Mouse (Mus musculus) liver, postnatal 0 days (tissue): ENCODE measurements around the gene Ctu2. TPM values are rescaled to one million over a fixed set of nuclear protein-coding genes. Genes with fewer than 3 reads are reported as not detected.

Experiments used
- ATAC-seq: fragments of 200-750 bp; cut with Nextera tagmentation; 2 replicates; pipeline ENCODE4 v1.8.0; 2017; ENCODE audit warnings: mild to moderate bottlenecking, moderate library complexity
- DNase-seq: peaks from one replicate; pipeline ENCODE4 v3.0.0-alpha.2; 2016
- H3K27ac ChIP-seq: fragments of 300-500 bp; sonication (generic); 2 replicates; pipeline ENCODE4 v1.5.1; 2014; ENCODE audit warnings: antibody characterized with exemption, moderate library complexity, mild to moderate bottlenecking, low read depth
- H3K27me3 ChIP-seq: fragments of 300-500 bp; sonication (generic); 2 replicates; pipeline ENCODE4 v1.6.1; 2014; ENCODE audit warnings: low read length, control low read depth, mixed read lengths; ENCODE audit not compliant: insufficient read depth
- H3K36me3 ChIP-seq: fragments of 300-500 bp; sonication (generic); replicated peaks from 2 replicates; pipeline ENCODE4 v1.6.1; 2014; ENCODE audit warnings: mild to moderate bottlenecking, control low read depth, low read length, moderate library complexity, mixed read lengths; ENCODE audit not compliant: insufficient read depth
- H3K4me1 ChIP-seq: fragments of 300-500 bp; sonication (generic); 2 replicates; pipeline ENCODE4 v1.6.1; 2014; ENCODE audit warnings: antibody characterized with exemption, mild to moderate bottlenecking, control low read depth; ENCODE audit not compliant: insufficient read depth
- H3K4me2 ChIP-seq: fragments of 300-500 bp; sonication (generic); 2 replicates; pipeline ENCODE4 v1.6.1; 2014; ENCODE audit warnings: low read depth, mild to moderate bottlenecking, low read length, moderate library complexity, mixed read lengths
- H3K4me3 ChIP-seq: fragments of 300-500 bp; sonication (generic); 2 replicates; pipeline ENCODE4 v1.5.1; 2014; ENCODE audit warnings: low read depth, low read length
- H3K9ac ChIP-seq: fragments of 300-500 bp; sonication (generic); replicated peaks from 2 replicates; pipeline ENCODE4 v1.6.1; 2014; ENCODE audit warnings: mild to moderate bottlenecking, moderate library complexity
- H3K9me3 ChIP-seq: fragments of 300-500 bp; sonication (generic); 2 replicates; pipeline ENCODE4 v1.6.1; 2016; ENCODE audit warnings: mild to moderate bottlenecking, control low read depth, low read length, mixed read lengths
- CTCF ChIP-seq: sonication (generic); IDR thresholded peaks from 2 replicates; pipeline ENCODE4 v1.5.1; 2016; ENCODE audit warnings: antibody characterized with exemption, low read depth
- EP300 ChIP-seq: IDR thresholded peaks from 2 replicates; pipeline ENCODE4 v1.6.1; 2016; ENCODE audit warnings: antibody characterized with exemption, low read depth, mild to moderate bottlenecking
- WGBS: fragments of 180-500 bp; shearing (Covaris S2); extraction: QIAGEN DNeasy Blood & Tissue Kit; methylation state at CpG from one replicate; pipeline ENCODE4 v1.1.7; 2014; ENCODE audit not compliant: insufficient replicate concordance; 5-methylcytosine and 5-hydroxymethylcytosine counted together
- polyA plus RNA-seq: library from polyadenylated mRNA; unstranded; fragments of >200 nt; fragmentation: Nextera tagmentation; extraction: Ambion mirVana; gene quantifications from 2 replicates; pipeline ENCODE4 v1.2.1, GENCODE M21; 2015

Ctu2 gene
- polyA plus RNA-seq, 1 experiment from 2014 or later: 17.8 TPM

DNA sequence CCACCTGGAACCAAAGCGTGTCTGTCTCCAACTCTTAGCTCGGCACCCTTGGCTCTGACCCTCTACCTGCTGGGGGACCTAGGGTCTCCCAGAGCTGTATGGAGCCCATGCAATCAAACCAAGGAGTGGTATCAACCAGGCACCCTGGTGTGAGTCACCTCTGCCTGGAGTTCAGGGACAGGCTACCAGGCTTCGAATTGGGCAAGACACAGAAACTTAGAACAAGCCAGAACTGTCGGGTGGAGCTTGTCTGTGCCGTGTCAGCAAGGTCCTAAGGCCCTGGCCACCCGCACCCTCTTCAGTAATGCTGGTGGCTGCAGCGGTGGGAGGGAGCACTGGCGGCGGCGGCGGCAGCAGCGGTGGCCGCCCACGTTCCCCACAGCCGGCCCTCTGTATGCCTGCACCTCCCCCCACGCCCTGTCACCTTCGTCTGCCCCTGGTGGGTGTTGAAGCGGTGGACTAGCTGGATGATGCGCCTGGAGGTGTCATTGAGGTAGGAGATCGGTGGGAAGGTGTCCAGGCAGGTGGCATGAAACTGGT lies 39.3 kb upstream of the Ctu2 start:
- Histone ChIP-seq H3K27ac (no peak overlapping the region), H3K9ac (no peak overlapping the region), H3K4me1 (peaks cover 21% of the 10 kb centered on the region), H3K27me3 (no peaks in the 10 kb centered on the region), H3K9me3 (no peaks in the 10 kb centered on the region), H3K4me2 (peak overlapping the region; percentile 44), H3K36me3 (peaks cover 26% of the 10 kb centered on the region), H3K4me3 (no peak overlapping the region)
- 62% methylated on average over 20 of the region's 20 CpGs for WGBS
- no peak for ATAC-seq
- no peak for DNase-seq
- TF ChIP-seq CTCF: no peak
- no peak for TF ChIP-seq EP300

- TF ChIP-seq CTCF (no peak), EP300 (no peak)
- H3K9ac ChIP-seq: no peak overlapping the region
- H3K4me2 ChIP-seq: peak overlapping the region; percentile 44
- peak overlapping the region; percentile 19; the same call in 1 of the 2 replicates for H3K4me3 ChIP-seq
- no peak for DNase-seq
- WGBS: 78% methylated on average over 13 of the region's 13 CpGs
- no peaks in the 10 kb centered on the region for H3K9me3 ChIP-seq
- H3K27ac ChIP-seq: peak overlapping the region; percentile 31
- peaks cover 16% of the 10 kb centered on the region for H3K4me1 ChIP-seq
- peaks cover 26% of the 10 kb centered on the region for H3K36me3 ChIP-seq
- peak; percentile 12; the same call in 1 of the 2 replicates for ATAC-seq
- no peaks in the 10 kb centered on the region for H3K27me3 ChIP-seq
Measured at GRCm38 (mm10) chr8:122437708-122438331, 38.1 kb upstream of the Ctu2 start.

GRCm38 (mm10) chr8:122439336-122439735 lies 36.6 kb upstream of the Ctu2 start:
- H3K4me3 ChIP-seq: no peak overlapping the region
- DNase-seq: no peak
- WGBS: 85% methylated on average over 16 of the region's 16 CpGs

GRCm38 (mm10) chr8:122441326-122441725 lies 34.6 kb upstream of the Ctu2 start:
- H3K4me2 ChIP-seq: no peak overlapping the region
- DNase-seq (no peak), ATAC-seq (no peak)
- H3K9ac ChIP-seq: no peak overlapping the region
- no peaks in the 10 kb centered on the region for H3K9me3 ChIP-seq
- no peaks in the 10 kb centered on the region for H3K27me3 ChIP-seq
- H3K4me3 ChIP-seq: no peak overlapping the region
- WGBS: 78% methylated on average over 1 of the region's 1 CpGs
- peaks cover 29% of the 10 kb centered on the region for H3K4me1 ChIP-seq
- no peak for TF ChIP-seq EP300
- no peak for TF ChIP-seq CTCF
- peaks cover 14% of the 10 kb centered on the region for H3K36me3 ChIP-seq
- no peak overlapping the region for H3K27ac ChIP-seq

More at GRCm38 (mm10) chr8:122439336-122439735, 36.6 kb upstream of the Ctu2 start:
- peaks cover 12% of the 10 kb centered on the region for H3K4me1 ChIP-seq
- H3K27me3 ChIP-seq: no peaks in the 10 kb centered on the region
- H3K9me3 ChIP-seq: no peaks in the 10 kb centered on the region
- no peak overlapping the region for H3K27ac ChIP-seq
- no peak overlapping the region for H3K9ac ChIP-seq
- peaks cover 23% of the 10 kb centered on the region for H3K36me3 ChIP-seq
- no peak overlapping the region for H3K4me2 ChIP-seq
- no peak for ATAC-seq
- TF ChIP-seq CTCF (no peak), EP300 (no peak)

DNA sequence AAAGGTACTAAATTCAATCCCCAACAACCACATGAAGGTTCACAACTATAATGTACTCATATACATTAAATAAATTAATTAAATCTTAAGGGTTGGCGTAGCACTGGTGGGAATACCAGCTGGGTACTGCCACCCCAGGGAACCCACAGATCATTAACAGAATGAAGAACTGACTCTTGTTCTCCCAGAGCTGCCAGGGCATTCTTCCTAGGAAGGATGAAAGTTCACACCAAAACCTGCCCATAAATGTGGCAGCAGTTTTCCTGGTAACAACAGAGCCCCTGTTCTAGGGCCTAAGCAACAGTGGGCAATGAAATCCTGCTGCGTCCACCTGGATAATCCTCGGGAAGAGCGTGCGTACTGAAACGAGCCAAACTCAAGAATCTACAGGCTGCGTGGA lies 33.6 kb upstream of the Ctu2 start:
- H3K27me3 ChIP-seq: no peaks in the 10 kb centered on the region
- DNase-seq (no peak), ATAC-seq (no peak)
- peak overlapping the region; percentile 73 for H3K9ac ChIP-seq
- H3K4me3 ChIP-seq: peak overlapping the region; percentile 70
- H3K27ac ChIP-seq: 0 out of 2 replicates have a peak overlapping the region, but pooled peaks have one; percentile 69
- peak overlapping the region; percentile 100 for H3K4me2 ChIP-seq
- H3K9me3 ChIP-seq: no peaks in the 10 kb centered on the region
- peaks cover 10% of the 10 kb centered on the region; the same call in 1 of the 2 replicates for H3K36me3 ChIP-seq
- H3K4me1 ChIP-seq: peaks cover 29% of the 10 kb centered on the region
- 26% methylated on average over 7 of the region's 7 CpGs for WGBS
- TF ChIP-seq CTCF (no peak), EP300 (no peak)

- H3K4me3 ChIP-seq: peak overlapping the region; percentile 70
- no peak for ATAC-seq
- WGBS: 2% methylated on average over 12 of the region's 12 CpGs
Measured at GRCm38 (mm10) chr8:122442781-122443180, 33.2 kb upstream of the Ctu2 start.

More at GRCm38 (mm10) chr8:122442781-122443180, 33.2 kb upstream of the Ctu2 start:
- no peak for DNase-seq
- H3K9me3 ChIP-seq: no peaks in the 10 kb centered on the region
- H3K27ac ChIP-seq: peak overlapping the region; percentile 69
- H3K36me3 ChIP-seq: peaks cover 9% of the 10 kb centered on the region; the same call in 1 of the 2 replicates
- peak overlapping the region; percentile 73 for H3K9ac ChIP-seq
- H3K4me2 ChIP-seq: peak overlapping the region; percentile 100
- H3K4me1 ChIP-seq: peaks cover 29% of the 10 kb centered on the region
- TF ChIP-seq EP300 (no peak), CTCF (no peak)
- H3K27me3 ChIP-seq: no peaks in the 10 kb centered on the region
